Mouse (Mus musculus): ENCODE measurements around the gene Fhl2. TPM values are rescaled to one million over a fixed set of nuclear protein-coding genes. Genes with fewer than 3 reads are reported as not detected.

The Fhl2 gene
- polyA plus RNA-seq, 1 experiment: not detected

- H3K27ac ChIP-seq (ENCODE audit: insufficient read depth, low read depth, low read length): no peak overlapping the region
- H3K4me1 ChIP-seq (ENCODE audit: control insufficient read depth, insufficient read depth, low read length): no peaks in the 10 kb centered on the region
- WGBS: 56% methylated on average over 1 of the region's 1 CpGs
- no peak overlapping the region for H3K4me3 ChIP-seq (ENCODE audit: insufficient read depth, low read depth, low read length)
- TF ChIP-seq CTCF (IDR thresholded peaks at IDR 0.05; ENCODE audit: insufficient read depth, low read depth, low read length) (no peak), POLR2A (IDR thresholded peaks at IDR 0.05; ENCODE audit: insufficient read depth, low read depth, low read length) (no peak)
Observed at GRCm38 (mm10) chr1:43178780-43179179, 18.0 kb downstream of the Fhl2 start.

GRCm38 (mm10) chr1:43178378-43178777 is 18.4 kb downstream of the Fhl2 start:
- 57% methylated on average over 6 of the region's 6 CpGs for WGBS
- Histone ChIP-seq H3K4me1 (ENCODE audit: control insufficient read depth, insufficient read depth, low read length) (no peaks in the 10 kb centered on the region), H3K4me3 (ENCODE audit: insufficient read depth, low read depth, low read length) (no peak overlapping the region), H3K27ac (ENCODE audit: insufficient read depth, low read depth, low read length) (no peak overlapping the region; the same call in 1 of the 2 replicates)
- TF ChIP-seq CTCF (IDR thresholded peaks at IDR 0.05; ENCODE audit: insufficient read depth, low read depth, low read length) (no peak), POLR2A (IDR thresholded peaks at IDR 0.05; ENCODE audit: insufficient read depth, low read depth, low read length) (no peak)

GRCm38 (mm10) chr1:43173283-43174226 is 23.2 kb downstream of the Fhl2 start:
- TF ChIP-seq POLR2A (IDR thresholded peaks at IDR 0.05; ENCODE audit: insufficient read depth, low read depth, low read length) (no peak), CTCF (IDR thresholded peaks at IDR 0.05; ENCODE audit: insufficient read depth, low read depth, low read length) (no peak)
- Histone ChIP-seq H3K4me3 (ENCODE audit: insufficient read depth, low read depth, low read length) (no peak overlapping the region), H3K4me1 (ENCODE audit: control insufficient read depth, insufficient read depth, low read length) (peaks cover 6% of the 10 kb centered on the region), H3K27ac (ENCODE audit: insufficient read depth, low read depth, low read length) (no peak overlapping the region)
- 71% methylated on average over 7 of the region's 7 CpGs for WGBS

GRCm38 (mm10) chr1:43171816-43172215 is 25.0 kb downstream of the Fhl2 start:
- TF ChIP-seq CTCF (IDR thresholded peaks at IDR 0.05; ENCODE audit: insufficient read depth, low read depth, low read length) (no peak), POLR2A (IDR thresholded peaks at IDR 0.05; ENCODE audit: insufficient read depth, low read depth, low read length) (no peak)
- WGBS: 92% methylated on average over 6 of the region's 6 CpGs
- Histone ChIP-seq H3K27ac (ENCODE audit: insufficient read depth, low read depth, low read length) (no peak overlapping the region), H3K4me3 (ENCODE audit: insufficient read depth, low read depth, low read length) (no peak overlapping the region), H3K4me1 (ENCODE audit: control insufficient read depth, insufficient read depth, low read length) (peaks cover 14% of the 10 kb centered on the region)

- 58% methylated on average over 3 of the region's 3 CpGs for WGBS
Observed at GRCm38 (mm10) chr1:43171093-43171492, 25.7 kb downstream of the Fhl2 start.

DNA sequence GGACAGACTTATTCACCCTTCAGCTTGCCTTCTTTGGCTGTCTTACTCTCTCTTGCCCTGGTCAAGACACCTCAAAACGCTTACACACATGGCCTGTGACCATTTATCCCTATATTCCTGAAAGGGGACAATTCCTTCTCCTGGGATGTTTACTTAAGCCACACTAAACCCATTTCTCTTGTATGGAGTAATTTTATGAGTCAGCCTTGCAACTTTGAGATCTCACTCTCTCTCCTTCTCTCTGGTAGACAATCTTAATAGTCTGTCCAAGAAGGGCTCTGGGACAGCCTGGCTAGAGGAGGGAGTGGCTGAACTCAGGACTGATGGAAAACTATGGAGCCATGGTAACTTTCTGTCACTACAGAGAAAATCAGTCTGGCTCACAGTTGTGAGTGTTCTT is 27.1 kb downstream of the Fhl2 start:
- WGBS: 94% methylated on average over 1 of the region's 1 CpGs
- no peak overlapping the region for H3K4me3 ChIP-seq (ENCODE audit: insufficient read depth, low read depth, low read length)
- no peak overlapping the region for H3K27ac ChIP-seq (ENCODE audit: insufficient read depth, low read depth, low read length)
- TF ChIP-seq POLR2A (IDR thresholded peaks at IDR 0.05; ENCODE audit: insufficient read depth, low read depth, low read length) (no peak), CTCF (IDR thresholded peaks at IDR 0.05; ENCODE audit: insufficient read depth, low read depth, low read length) (no peak)
- H3K4me1 ChIP-seq (ENCODE audit: control insufficient read depth, insufficient read depth, low read length): peaks cover 14% of the 10 kb centered on the region

More at GRCm38 (mm10) chr1:43171093-43171492, 25.7 kb downstream of the Fhl2 start:
- H3K27ac ChIP-seq (ENCODE audit: insufficient read depth, low read depth, low read length): no peak overlapping the region
- H3K4me1 ChIP-seq (ENCODE audit: control insufficient read depth, insufficient read depth, low read length): peaks cover 14% of the 10 kb centered on the region
- H3K4me3 ChIP-seq (ENCODE audit: insufficient read depth, low read depth, low read length): no peak overlapping the region
- TF ChIP-seq POLR2A (IDR thresholded peaks at IDR 0.05; ENCODE audit: insufficient read depth, low read depth, low read length) (no peak), CTCF (IDR thresholded peaks at IDR 0.05; ENCODE audit: insufficient read depth, low read depth, low read length) (no peak)

DNA sequence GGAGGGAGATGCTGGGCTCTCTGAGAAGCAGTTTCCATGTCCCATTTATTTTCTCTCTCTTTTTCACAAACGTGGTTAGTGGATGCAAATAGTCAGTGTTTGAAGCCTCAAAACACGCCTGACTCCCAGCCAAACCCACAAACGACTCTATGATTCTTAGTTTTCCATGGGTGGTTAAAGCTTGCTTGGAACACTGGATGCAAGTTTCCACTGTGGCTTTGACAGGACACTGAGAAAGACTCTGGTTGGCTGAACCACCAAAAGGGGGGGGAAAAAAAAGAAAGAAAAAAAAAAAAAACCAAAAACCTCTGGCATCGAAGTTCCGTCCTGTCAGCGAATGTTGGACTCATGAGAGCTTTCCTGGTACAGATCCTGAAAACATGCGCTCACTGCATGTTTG is 27.6 kb downstream of the Fhl2 start:
- H3K4me3 ChIP-seq (ENCODE audit: insufficient read depth, low read depth, low read length): no peak overlapping the region
- no peak overlapping the region for H3K27ac ChIP-seq (ENCODE audit: insufficient read depth, low read depth, low read length)
- peaks cover 14% of the 10 kb centered on the region for H3K4me1 ChIP-seq (ENCODE audit: control insufficient read depth, insufficient read depth, low read length)
- 63% methylated on average over 7 of the region's 7 CpGs for WGBS
- TF ChIP-seq POLR2A (IDR thresholded peaks at IDR 0.05; ENCODE audit: insufficient read depth, low read depth, low read length): no peak
- TF ChIP-seq CTCF (IDR thresholded peaks at IDR 0.05; ENCODE audit: insufficient read depth, low read depth, low read length): no peak

- H3K27ac ChIP-seq (ENCODE audit: insufficient read depth, low read depth, low read length): peak overlapping the region; percentile 90
- no peak overlapping the region for H3K4me3 ChIP-seq (ENCODE audit: insufficient read depth, low read depth, low read length)
- TF ChIP-seq POLR2A (IDR thresholded peaks at IDR 0.05; ENCODE audit: insufficient read depth, low read depth, low read length) (no peak), CTCF (IDR thresholded peaks at IDR 0.05; ENCODE audit: insufficient read depth, low read depth, low read length) (no peak)
- 61% methylated on average over 7 of the region's 7 CpGs for WGBS
- H3K4me1 ChIP-seq (ENCODE audit: control insufficient read depth, insufficient read depth, low read length): peaks cover 18% of the 10 kb centered on the region
Observed at GRCm38 (mm10) chr1:43168618-43169017, 28.2 kb downstream of the Fhl2 start.

GRCm38 (mm10) chr1:43168026-43168425 is 28.8 kb downstream of the Fhl2 start:
- WGBS: 39% methylated on average over 5 of the region's 5 CpGs
- Histone ChIP-seq H3K4me1 (ENCODE audit: control insufficient read depth, insufficient read depth, low read length) (peaks cover 18% of the 10 kb centered on the region), H3K27ac (ENCODE audit: insufficient read depth, low read depth, low read length) (peak overlapping the region; percentile 90), H3K4me3 (ENCODE audit: insufficient read depth, low read depth, low read length) (no peak overlapping the region)
- TF ChIP-seq CTCF (IDR thresholded peaks at IDR 0.05; ENCODE audit: insufficient read depth, low read depth, low read length) (no peak), POLR2A (IDR thresholded peaks at IDR 0.05; ENCODE audit: insufficient read depth, low read depth, low read length) (no peak)

Data from olfactory bulb, adult 2 months (tissue).